Mouse (Mus musculus) heart, adult 2 months (tissue): ENCODE measurements around the gene Olfr961.

ENCODE experiments used
- CTCF ChIP-seq: fragments of 200-600 bp; IDR thresholded peaks from 2 replicates; pipeline ENCODE4 v1.8.1; 2022; ENCODE audit warnings: antibody characterized with exemption, mild to moderate bottlenecking, moderate library complexity
- POLR2A ChIP-seq: fragments of 200-500 bp; IDR thresholded peaks from 2 replicates; pipeline ENCODE4 v1.6.1; 2011; ENCODE audit warnings: mild to moderate bottlenecking, low read depth, low read length, control low read depth; ENCODE audit not compliant: insufficient read depth

GRCm38 (mm10) chr9:39633913-39634594 lies 10.8 kb upstream of the Olfr961 start:
- TF ChIP-seq POLR2A: no peak
- TF ChIP-seq CTCF: no peak
